Mouse (Mus musculus) limb, embryonic 12.5 days (tissue): Measurements from ENCODE around the gene Opa3. TPM values are rescaled to one million over a fixed set of nuclear protein-coding genes. Genes with fewer than 3 reads are reported as not detected.

Experiments
- ATAC-seq: fragments of 200-750 bp; cut with Nextera tagmentation; 2 replicates; pipeline ENCODE4 v1.8.0; 2017; ENCODE audit warnings: low read depth, moderate TSS enrichment; ENCODE audit not compliant: insufficient number of reproducible peaks, insufficient read depth, low FRiP score, low TSS enrichment
- H3K27ac ChIP-seq: fragments of 300-500 bp; sonication (generic); 2 replicates; pipeline ENCODE4 v1.5.1; 2016; ENCODE audit warnings: mild to moderate bottlenecking, moderate library complexity
- H3K27me3 ChIP-seq: fragments of 300-500 bp; sonication (generic); 2 replicates; pipeline ENCODE4 v1.6.1; 2016; ENCODE audit warnings: mild to moderate bottlenecking, moderate library complexity
- H3K36me3 ChIP-seq: fragments of 300-500 bp; sonication (generic); 2 replicates; pipeline ENCODE4 v1.6.1; 2016; ENCODE audit warnings: mild to moderate bottlenecking, moderate library complexity
- H3K4me1 ChIP-seq: fragments of 300-500 bp; sonication (generic); replicated peaks from 2 replicates; pipeline ENCODE4 v1.6.1; 2016
- H3K4me2 ChIP-seq: fragments of 300-500 bp; sonication (generic); 2 replicates; pipeline ENCODE4 v1.6.1; 2016; ENCODE audit warnings: mild to moderate bottlenecking, moderate library complexity
- H3K4me3 ChIP-seq: fragments of 300-500 bp; sonication (generic); replicated peaks from 2 replicates; pipeline ENCODE4 v1.5.1; 2016; ENCODE audit warnings: mild to moderate bottlenecking
- H3K9ac ChIP-seq: fragments of 300-500 bp; sonication (generic); replicated peaks from 2 replicates; pipeline ENCODE4 v1.6.1; 2016; ENCODE audit warnings: mild to moderate bottlenecking, moderate library complexity
- H3K9me3 ChIP-seq: fragments of 300-500 bp; sonication (generic); 2 replicates; pipeline ENCODE4 v1.6.1; 2016; ENCODE audit warnings: mild to moderate bottlenecking, moderate library complexity
- WGBS: fragments of 180-500 bp; shearing (Covaris S2); methylation state at CpG from one replicate; pipeline ENCODE4 v1.1.7; 2016; 5-methylcytosine and 5-hydroxymethylcytosine counted together
- polyA plus RNA-seq: library from polyadenylated mRNA; unstranded; fragments of >200 nt; fragmentation: Nextera tagmentation; extraction: Ambion mirVana; gene quantifications from 2 replicates; pipeline ENCODE4 v1.2.1, GENCODE M21; 2016

Gene Opa3
- polyA plus RNA-seq: 38.7 and 39.5 TPM in 2 replicates

DNA sequence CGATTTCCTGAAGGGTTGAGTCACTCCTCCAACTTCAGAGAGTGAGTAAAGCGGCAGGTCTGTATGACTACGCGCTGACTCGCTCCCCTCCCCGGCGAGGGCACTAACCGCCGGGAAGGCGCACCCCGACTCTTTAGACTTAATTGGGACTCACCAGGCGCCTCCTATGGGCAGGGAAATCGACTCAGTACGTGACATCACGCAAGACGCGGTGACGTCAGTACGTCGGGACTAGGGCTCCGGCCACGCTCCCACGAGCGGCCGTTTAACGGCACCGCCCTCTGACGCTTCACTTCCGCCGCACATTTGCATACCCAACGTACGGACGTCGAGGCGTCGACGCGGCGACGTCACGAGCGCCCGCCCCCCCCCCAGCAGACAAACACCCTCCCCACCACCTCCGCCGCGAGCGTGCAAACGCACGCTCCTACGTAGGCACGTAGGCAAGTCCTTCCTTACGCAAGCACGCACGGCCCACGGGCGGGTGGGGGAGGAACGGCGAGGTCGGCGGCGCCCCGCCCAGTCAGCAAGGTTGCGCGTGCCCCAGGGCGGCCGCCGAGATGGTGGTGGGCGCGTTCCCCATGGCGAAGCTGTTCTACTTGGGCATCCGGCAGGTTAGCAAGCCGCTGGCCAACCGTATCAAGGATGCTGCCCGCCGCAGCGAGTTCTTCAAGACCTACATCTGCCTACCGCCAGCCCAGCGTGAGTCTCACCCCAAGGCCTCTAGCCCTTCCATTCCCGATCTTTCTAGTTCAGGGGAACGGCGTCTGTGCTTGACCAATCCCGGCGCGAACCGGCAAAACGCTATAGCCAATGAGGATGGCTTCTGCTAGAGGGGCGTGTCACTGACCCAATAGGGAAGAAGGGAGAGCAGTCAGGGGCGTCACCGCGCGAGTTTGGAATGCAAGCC is at the start of gene Opa3:
Opa3 (plus strand) TSS at position 452 of the 910 bp plus-strand sequence.
- Histone ChIP-seq H3K27ac (peak within 1 kb of the TSS; percentile 98), H3K9me3 (no peaks in the 10 kb centered on the region), H3K4me2 (peak within 1 kb of the TSS; percentile 84), H3K4me1 (peaks cover 15% of the 10 kb centered on the region), H3K9ac (peak within 1 kb of the TSS; percentile 73), H3K36me3 (peaks cover 45% of the 10 kb centered on the region), H3K27me3 (no peaks in the 10 kb centered on the region), H3K4me3 (peak within 1 kb of the TSS; percentile 64)
- WGBS: under 1% methylated on average over 91 of the region's 91 CpGs
- peak; percentile 96 for ATAC-seq

DNA sequence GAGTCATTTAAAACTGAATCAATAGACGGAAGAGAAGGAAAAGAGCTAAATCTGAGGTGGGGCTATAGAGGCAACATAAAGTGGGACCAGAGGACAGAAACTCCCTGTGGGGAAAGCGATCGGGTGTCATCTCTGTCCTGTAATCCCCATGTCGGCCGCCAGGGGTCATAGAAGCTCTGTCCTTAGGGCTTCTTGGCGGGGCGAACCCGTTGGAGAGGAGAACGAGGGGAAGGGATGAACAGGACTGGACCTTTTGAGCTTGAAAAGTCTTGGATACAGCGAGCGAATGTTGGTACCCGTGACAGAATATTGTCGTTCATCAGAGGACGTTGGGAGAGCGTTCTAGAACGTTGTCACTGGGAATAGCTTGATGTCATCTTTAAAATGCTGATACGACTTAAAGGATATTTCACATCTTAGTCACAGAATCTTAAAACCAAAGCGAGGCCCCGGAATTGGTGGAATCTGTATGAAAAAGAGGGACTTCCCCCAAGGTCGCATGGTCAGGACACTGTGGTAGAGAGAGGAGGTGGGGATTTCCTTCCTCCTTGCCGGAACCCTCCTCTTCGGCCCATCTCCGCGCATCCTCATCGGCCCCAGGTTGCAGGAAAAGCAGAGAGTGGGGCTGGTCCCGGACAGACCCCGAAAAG is 49.6 kb upstream of the Opa3 start:
- peak overlapping the region; percentile 56 for H3K4me2 ChIP-seq
- peaks cover 11% of the 10 kb centered on the region; the same call in 1 of the 2 replicates for H3K9me3 ChIP-seq
- H3K4me1 ChIP-seq: peaks cover 32% of the 10 kb centered on the region
- H3K4me3 ChIP-seq: peak overlapping the region; percentile 33
- H3K27ac ChIP-seq: no peak overlapping the region
- 7% methylated on average over 27 of the region's 27 CpGs for WGBS
- H3K9ac ChIP-seq: 0 out of 2 replicates have a peak overlapping the region, but pooled peaks have one; percentile 34
- H3K36me3 ChIP-seq: peaks cover 3% of the 10 kb centered on the region; the same call in 1 of the 2 replicates
- peaks cover 66% of the 10 kb centered on the region for H3K27me3 ChIP-seq
- ATAC-seq: no peak

DNA sequence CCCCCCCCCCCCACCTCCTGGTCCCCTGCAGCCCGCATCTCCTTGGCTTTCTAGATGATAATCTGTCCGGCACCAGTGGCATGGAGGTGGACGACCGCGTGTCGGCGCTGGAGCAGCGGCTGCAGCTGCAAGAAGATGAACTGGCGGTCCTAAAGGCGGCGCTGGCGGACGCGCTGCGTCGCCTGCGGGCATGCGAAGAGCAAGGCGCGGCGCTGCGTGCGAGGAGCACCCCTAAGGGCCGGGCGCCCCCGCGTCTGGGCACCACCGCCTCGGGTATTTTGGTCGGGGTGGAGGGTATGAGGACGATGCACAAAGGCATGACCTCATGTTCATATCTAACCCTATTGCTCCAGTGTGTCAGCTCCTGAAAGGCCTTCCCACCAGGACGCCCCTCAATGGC is 49.0 kb upstream of the Opa3 start:
- Histone ChIP-seq H3K27me3 (peaks cover 62% of the 10 kb centered on the region), H3K4me1 (peaks cover 32% of the 10 kb centered on the region), H3K27ac (no peak overlapping the region), H3K9ac (0 out of 2 replicates have a peak overlapping the region, but pooled peaks have one; percentile 34), H3K4me3 (peak overlapping the region; percentile 33), H3K9me3 (peaks cover 11% of the 10 kb centered on the region; the same call in 1 of the 2 replicates), H3K4me2 (peak overlapping the region; percentile 56), H3K36me3 (peaks cover 9% of the 10 kb centered on the region; the same call in 1 of the 2 replicates)
- ATAC-seq: no peak
- under 1% methylated on average over 31 of the region's 32 CpGs for WGBS

DNA sequence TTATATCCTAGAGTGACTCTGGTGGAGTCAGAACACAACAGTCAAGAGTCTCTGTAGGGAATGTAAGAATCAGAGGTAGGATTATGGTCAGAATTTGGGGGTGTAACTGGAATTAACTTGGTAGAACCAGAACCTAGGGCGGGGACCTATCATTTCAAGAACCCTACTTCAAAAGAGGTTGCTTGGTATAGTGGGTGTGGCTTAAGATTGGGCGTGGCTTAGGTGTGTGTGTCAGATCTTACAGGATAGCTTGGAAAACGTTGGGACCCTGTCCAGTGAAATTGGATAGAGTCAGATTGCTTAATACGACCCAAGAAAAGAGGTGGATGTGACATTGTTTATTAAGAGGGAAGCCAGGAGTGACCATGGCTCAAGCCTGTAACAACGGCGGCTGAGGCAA is 48.2 kb upstream of the Opa3 start:
- 37% methylated on average over 6 of the region's 6 CpGs for WGBS
- H3K4me1 ChIP-seq: peaks cover 38% of the 10 kb centered on the region
- peak overlapping the region; percentile 33; the same call in 1 of the 2 replicates for H3K4me3 ChIP-seq

DNA sequence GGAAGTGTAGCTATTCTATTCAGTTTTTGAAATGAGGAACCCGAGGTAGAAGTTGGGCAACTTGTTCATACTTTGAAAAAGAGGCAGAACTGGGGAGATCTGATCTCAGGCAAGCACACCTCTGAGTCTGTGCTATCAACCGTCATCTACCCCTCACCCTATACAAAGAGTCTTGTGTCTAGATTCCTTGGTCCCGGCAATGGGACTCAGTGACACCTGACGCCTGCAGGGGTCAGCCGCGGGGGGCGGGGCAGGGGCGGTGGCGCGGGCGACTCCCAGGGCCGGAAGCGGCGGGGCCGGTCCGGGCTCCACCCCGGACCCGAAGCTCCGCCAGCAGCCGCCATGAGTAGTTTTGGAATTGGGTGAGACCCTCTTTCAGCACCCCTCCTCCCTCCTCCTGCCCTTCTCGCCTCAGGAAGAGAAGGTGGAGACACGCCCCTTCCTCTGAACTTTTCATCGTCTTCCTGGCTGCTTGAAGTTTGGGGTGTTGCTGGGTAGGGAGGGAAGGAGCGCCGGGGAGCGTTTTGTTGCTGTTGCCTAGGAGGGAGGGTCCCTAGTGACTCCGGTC is 47.2 kb upstream of the Opa3 start:
- H3K4me1 ChIP-seq: peaks cover 40% of the 10 kb centered on the region
- WGBS: 1% methylated on average over 27 of the region's 27 CpGs
- peak overlapping the region; percentile 67 for H3K9ac ChIP-seq
- H3K9me3 ChIP-seq: peaks cover 6% of the 10 kb centered on the region; the same call in 1 of the 2 replicates
- peak overlapping the region; percentile 83 for H3K4me2 ChIP-seq
- peaks cover 48% of the 10 kb centered on the region for H3K27me3 ChIP-seq
- H3K4me3 ChIP-seq: peak overlapping the region; percentile 58
- no peak overlapping the region for H3K27ac ChIP-seq
- no peak for ATAC-seq
- peaks cover 18% of the 10 kb centered on the region; the same call in 1 of the 2 replicates for H3K36me3 ChIP-seq

More for the DNA sequence above, 48.2 kb upstream of the Opa3 start:
- no peak overlapping the region for H3K27ac ChIP-seq
- no peak overlapping the region; the same call in 1 of the 2 replicates for H3K4me2 ChIP-seq
- peaks cover 11% of the 10 kb centered on the region; the same call in 1 of the 2 replicates for H3K9me3 ChIP-seq
- H3K27me3 ChIP-seq: peaks cover 56% of the 10 kb centered on the region
- no peak overlapping the region for H3K9ac ChIP-seq
- no peak for ATAC-seq
- peaks cover 11% of the 10 kb centered on the region; the same call in 1 of the 2 replicates for H3K36me3 ChIP-seq

DNA sequence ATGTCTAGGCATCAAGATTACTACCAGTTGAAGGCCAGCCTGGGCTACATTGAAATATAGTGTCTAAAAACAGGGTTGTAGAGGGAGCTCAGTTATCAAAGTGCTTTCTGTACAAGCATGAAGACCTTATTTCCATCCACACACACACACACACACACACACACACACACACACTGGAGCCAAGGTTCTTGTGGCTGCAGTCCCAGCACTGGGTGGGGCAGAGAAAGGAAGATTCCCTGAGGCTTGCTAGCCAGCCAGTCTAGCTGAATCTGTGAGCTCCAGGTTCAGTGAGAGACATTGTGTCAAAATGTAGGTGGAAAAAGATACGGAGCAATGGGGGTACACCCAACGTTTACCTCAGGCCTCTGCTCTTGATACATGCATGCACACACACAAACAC is 43.9 kb upstream of the Opa3 start:
- Histone ChIP-seq H3K9ac (no peak overlapping the region), H3K4me2 (no peak overlapping the region), H3K36me3 (peaks cover 44% of the 10 kb centered on the region), H3K4me3 (no peak overlapping the region), H3K27me3 (peaks cover 15% of the 10 kb centered on the region), H3K9me3 (no peaks in the 10 kb centered on the region), H3K4me1 (peaks cover 25% of the 10 kb centered on the region), H3K27ac (peak overlapping the region; percentile 53; the same call in 1 of the 2 replicates)
- ATAC-seq: no peak
- 83% methylated on average over 2 of the region's 2 CpGs for WGBS

DNA sequence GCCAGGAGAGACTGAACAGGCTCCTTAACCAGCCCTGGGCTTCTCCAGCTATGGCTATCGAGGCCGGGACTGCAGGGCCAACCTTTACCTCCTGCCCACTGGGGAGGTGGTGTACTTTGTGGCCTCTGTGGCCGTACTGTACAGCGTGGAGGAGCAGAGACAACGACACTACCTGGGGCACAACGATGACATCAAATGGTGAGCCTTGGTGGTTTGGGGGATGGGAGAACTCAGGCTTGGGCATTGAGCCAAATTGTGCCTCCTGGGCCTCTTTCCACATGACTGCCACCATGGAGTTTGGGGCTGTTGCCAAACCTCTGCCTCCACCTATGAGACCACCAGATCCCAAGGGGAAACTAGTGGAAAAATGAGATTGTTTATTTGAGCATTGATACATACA is 43.4 kb upstream of the Opa3 start:
- H3K4me3 ChIP-seq: no peak overlapping the region
- H3K4me2 ChIP-seq: no peak overlapping the region
- no peak overlapping the region for H3K9ac ChIP-seq
- peak overlapping the region; percentile 53; the same call in 1 of the 2 replicates for H3K27ac ChIP-seq
- WGBS: 84% methylated on average over 6 of the region's 6 CpGs
- ATAC-seq: no peak
- H3K4me1 ChIP-seq: peaks cover 22% of the 10 kb centered on the region
- peaks cover 45% of the 10 kb centered on the region for H3K36me3 ChIP-seq
- H3K27me3 ChIP-seq: peaks cover 10% of the 10 kb centered on the region
- no peaks in the 10 kb centered on the region for H3K9me3 ChIP-seq

DNA sequence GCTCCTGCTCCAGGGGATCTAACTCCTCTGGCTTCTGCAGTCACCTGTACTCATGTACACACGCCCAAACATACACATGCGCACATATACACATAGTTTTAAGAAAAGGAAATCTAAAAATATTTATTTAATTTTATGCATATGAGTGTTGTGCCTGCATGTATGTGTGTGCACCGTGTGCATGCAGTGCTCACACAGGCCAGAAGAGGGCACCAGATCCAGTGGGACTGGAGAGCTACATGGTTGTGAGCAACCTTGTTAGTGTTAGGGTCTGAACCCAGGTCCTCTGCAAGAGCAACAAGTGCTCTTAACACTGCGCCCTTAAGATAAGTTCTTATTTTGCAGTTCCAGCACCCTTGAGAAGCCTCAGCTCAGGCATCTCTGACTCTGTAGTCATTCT is 33.5 kb upstream of the Opa3 start:
- no peaks in the 10 kb centered on the region for H3K4me1 ChIP-seq
- 94% methylated on average over 4 of the region's 4 CpGs for WGBS
- no peak for ATAC-seq
- H3K4me2 ChIP-seq: no peak overlapping the region
- H3K4me3 ChIP-seq: no peak overlapping the region
- no peak overlapping the region for H3K9ac ChIP-seq
- no peaks in the 10 kb centered on the region for H3K27me3 ChIP-seq
- peaks cover 7% of the 10 kb centered on the region; the same call in 1 of the 2 replicates for H3K9me3 ChIP-seq
- no peak overlapping the region for H3K27ac ChIP-seq
- H3K36me3 ChIP-seq: peaks cover 86% of the 10 kb centered on the region

DNA sequence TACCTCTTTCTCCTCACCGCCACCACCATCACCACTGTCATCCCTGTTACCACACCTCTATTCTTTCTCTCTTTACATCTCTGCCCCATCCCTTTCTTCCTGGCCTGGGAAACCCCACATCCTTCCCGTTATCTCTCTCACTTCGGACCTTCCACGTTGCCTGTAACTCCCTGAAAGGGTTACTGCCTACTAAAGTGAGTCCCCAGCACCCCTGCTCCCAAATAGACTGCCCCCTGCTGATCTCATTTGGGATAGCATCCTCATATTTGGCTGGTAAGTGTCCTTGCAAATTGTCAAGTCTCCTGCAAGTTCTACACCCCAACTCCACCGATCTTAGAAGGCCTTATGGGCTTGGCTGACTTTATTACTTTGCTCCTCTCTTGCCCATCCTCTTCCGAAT is 31.5 kb upstream of the Opa3 start:
- Histone ChIP-seq H3K4me2 (no peak overlapping the region), H3K4me1 (no peaks in the 10 kb centered on the region), H3K4me3 (no peak overlapping the region), H3K27me3 (no peaks in the 10 kb centered on the region), H3K27ac (no peak overlapping the region), H3K36me3 (peaks cover 84% of the 10 kb centered on the region), H3K9me3 (peaks cover 7% of the 10 kb centered on the region; the same call in 1 of the 2 replicates), H3K9ac (no peak overlapping the region)
- ATAC-seq: no peak
- 64% methylated on average over 6 of the region's 6 CpGs for WGBS

DNA sequence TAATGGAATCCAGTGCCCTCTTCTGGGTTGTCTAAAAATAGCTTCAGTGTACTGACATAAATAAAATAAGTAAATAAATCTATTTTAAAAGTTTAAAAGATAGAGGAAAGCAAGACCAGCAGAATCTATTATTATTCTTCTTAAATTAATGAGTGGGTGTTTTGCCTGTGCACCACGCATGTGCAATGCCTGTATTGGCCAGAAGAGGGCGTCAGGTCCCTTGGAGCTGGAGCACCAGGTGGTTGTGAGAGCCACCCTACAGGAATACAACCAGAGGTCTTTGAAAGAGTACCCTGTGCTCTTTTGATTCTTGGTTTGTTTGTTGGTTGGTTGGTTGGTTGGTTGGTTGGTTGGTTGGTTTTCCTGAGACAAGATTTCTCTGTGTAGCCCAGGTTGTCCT is 30.1 kb upstream of the Opa3 start:
- Histone ChIP-seq H3K9me3 (peaks cover 7% of the 10 kb centered on the region; the same call in 1 of the 2 replicates), H3K9ac (no peak overlapping the region), H3K36me3 (peaks cover 85% of the 10 kb centered on the region), H3K27ac (no peak overlapping the region), H3K27me3 (no peaks in the 10 kb centered on the region), H3K4me1 (no peaks in the 10 kb centered on the region), H3K4me3 (no peak overlapping the region), H3K4me2 (no peak overlapping the region)
- WGBS: 31% methylated on average over 2 of the region's 2 CpGs
- ATAC-seq: no peak
